Mouse (Mus musculus) right cerebral cortex, adult 2 months (tissue): ENCODE data around the gene Hipk2.

Experiments
- DNase-seq, 2 experiments: peaks; one replicate each; pipeline ENCODE4 v3.0.0; 2021 to 2022; ENCODE audit warnings: low spot score in 2 of 2

Hipk2 gene

DNA sequence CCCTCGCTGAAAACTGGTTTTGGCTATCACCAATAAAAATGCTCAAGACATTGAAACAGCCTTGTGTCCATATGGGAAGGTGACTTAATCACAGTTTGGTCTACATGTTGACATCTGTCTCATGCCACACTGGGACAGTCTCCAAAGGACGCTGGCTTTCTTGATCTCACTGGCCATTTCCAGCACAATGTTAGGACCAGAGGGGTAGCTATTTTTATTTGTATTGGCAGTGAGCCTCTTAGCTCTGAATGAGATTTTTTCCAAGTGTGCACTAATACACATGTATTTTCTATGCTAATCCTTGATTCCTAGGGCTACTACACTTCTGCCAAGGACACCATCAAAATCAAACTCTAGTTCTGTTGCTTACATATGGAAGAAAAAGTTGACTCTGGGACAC, 120.8 kb downstream of the Hipk2 start:
- DNase-seq, result no peak

DNA sequence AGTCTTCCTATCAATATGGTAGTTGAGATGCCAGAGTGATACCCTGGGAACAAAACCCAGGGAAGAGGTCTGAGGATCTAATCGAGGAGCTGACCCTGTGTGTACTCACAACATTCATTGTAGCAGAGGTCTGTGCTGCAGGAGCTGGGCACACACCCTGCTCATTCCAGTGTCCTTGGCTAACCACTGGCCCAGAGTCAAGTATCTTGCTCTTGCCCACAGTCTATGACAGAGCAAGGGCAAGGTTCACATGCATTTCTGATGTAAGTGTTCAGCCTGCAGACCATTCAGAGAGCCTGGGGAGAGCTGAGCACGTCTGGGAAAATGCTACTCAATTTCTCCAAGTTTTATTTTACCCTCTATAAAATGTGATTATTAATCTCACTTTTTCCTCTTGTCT, 122.2 kb downstream of the Hipk2 start:
- no peak for DNase-seq

DNA sequence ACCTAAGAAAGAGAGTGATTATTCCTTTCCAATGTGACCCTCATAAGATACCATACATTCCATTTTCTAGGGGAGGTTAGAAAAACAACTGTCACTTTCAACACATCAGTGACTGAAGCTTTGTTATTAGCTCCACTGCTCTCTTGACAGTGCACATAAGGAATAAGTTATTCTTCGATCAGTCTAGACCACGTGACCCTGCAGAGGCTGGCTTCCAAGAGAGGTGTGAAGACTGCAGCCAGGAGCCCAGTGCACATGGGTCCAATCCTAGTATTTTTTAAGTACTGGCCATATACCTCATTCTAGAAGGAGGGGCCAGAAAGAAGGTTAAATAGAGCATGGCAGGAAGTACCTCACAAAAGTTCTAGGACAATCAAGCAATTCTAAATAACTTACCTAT, 122.9 kb downstream of the Hipk2 start:
- no peak for DNase-seq

DNA sequence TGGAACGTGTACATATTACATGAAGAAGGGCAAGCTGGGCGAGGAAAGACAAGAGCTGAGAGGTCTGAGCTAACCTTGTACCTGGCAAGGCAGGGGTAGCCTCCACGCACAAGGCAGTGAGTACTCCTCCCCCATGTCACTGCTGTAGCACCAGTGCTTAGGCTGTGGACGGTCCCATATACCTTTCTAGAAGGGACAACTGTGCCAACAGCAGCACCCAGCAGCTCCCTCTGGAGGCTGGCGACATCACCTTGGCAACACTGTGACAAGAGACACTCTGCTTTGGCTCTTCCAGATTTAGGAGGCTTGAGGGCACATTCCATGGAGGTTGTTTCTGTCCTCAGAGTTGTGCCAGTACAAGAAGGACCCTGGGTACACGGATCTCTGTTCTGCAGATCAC, 123.5 kb downstream of the Hipk2 start:
- no peak for DNase-seq

DNA sequence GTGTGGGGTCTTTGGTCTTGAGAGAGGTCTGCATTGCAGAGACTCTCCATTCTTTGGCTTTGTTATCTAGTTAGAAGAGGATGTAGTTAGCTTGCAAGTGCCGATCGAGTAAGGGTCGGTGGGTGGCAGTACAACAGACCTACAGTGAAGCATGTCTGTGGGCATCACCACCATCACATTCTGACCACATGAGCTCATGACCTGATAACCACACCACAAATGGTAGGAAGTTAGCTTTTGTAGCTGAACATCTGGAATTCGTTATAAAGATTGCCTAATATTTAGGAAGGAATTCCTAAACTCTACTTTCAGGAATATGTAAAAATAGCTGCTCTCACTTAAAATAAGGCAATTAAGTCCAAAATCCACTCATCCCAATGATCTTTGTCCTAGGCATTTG, 127.9 kb downstream of the Hipk2 start:
- DNase-seq, result no peak

DNA sequence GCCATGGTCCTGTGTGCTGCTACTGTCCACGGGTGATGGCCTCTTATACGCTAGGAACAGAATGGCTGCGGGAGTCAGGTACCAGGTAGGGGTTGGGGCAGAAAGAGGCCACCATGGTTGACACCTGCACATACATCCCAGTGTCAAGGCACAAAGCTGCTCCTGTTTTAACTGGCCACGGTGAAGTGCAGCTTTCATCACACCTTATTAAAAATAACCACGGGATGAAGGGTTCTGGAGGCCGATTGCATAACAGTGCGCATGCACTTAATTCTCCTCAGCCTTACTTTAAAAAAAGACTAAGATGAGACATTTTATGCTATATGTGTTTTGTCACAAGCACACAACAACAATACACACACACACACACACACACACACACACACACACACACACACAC, 132.6 kb downstream of the Hipk2 start:
- no peak for DNase-seq

DNA sequence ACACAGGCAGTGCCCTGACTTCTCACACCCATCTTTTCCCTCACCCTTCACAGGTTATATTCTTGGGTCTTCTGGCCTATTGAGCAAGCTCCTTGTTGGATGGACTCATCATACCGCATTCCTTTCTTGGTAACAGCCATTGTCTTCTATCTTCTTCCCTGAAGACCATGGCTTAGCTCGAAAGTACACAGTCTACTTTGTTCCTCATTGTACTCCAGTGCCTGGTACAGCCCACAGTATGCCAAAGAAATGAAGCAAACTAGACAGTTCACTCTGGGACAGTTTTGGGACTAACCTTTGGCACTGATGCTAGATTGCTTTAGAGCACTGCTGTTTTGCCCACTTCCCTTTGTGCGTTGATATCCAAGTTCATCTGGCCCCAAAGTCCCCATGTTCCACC, 133.5 kb downstream of the Hipk2 start:
- DNase-seq, result no peak

DNA sequence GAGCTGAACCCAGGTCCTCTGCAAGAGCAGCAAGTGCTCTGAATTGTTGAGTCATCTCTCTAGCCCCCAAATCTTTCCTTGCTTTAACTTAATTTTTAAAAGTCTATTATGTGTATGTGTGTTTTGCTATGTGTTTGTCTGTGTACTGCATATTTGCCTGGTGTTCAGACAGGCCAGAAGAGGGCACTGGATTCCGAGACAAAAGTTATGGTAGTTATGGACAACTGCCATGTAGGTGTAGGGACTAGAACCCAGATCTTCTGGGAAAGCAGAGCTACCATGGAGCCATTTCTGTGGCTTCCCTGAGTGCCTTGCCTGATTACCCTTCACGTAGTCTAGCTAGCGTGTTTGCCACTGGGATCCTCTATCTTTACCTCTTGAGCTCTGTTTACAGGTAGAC, 134.9 kb downstream of the Hipk2 start:
- DNase-seq, result no peak

DNA sequence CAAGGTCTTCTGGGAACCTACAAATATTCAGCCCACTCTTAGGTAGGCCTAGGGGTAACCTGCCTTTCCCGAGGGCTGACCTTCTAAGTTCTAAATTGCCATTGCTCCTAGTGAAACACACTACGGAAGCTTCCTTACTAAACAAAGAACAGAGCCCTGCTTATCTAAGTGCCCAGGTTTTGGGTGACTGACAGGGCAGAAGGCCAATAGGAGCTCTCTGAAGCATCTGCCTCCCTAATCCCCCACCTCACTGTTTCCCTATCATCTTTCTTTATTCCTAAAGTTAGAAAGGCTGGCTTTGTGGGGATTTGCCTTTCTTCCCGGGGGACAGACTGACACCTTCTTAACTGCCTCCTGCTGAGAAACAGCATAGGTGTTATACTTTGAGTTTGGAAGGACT, 136.7 kb downstream of the Hipk2 start:
- DNase-seq, result no peak

DNA sequence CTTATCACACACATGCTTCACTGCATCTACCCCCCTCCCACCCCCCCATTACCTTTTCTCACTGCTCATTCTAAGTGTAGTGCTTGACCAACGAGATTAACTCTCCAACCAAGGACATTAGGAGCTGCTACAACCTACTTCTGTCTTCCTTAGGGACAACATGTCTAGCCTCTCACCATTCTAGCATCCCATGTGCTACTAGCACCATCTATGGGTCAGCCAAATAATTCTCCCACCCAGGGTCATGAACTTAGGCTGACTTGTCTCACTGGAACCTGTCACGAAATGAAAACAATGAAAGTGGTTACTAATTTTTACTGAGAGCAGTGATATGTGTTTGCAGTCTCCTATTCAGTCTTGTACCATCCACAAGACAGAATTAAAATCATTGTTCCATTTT, 138.2 kb downstream of the Hipk2 start:
- DNase-seq, result no peak

DNA sequence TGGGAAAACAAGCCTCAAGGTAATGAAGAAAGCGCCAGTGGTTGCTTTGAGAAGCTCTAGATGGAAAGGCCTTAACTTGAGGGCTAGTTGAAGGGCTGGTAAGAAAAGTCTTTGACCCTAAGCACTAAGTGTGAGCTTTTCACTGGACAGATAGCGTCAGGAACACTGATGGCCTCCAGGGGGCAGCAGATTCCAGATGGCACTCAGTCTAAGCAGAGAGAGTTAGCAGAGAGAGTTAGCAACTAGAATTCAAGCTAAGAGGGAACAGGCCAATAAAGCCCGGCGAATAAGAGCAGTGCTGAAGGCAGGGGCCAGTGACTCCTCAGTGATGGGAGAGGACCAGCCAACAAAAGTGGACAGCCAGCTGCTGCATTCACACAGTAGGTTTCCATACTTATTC, 139.7 kb downstream of the Hipk2 start:
- peak; percentile 88 for DNase-seq

DNA sequence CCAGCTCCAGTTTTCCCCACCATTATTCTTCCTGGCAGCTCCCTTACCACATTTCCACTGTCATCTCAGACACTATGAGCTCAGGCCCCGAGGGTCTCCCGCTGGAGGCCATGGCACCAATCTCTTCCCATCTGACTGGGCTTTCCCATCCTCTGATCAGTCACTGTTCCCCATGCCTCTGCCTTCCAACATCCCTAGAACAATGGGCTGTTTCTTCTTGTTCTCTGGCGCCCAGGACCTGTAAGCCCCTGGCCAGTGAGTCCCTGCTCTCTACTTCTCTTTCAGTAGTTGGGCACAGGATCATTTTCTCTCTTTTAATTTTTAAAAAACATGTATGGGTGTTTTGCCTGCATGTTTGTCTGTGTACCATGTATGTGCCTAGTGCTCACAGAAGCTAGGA, 143.3 kb downstream of the Hipk2 start:
- no peak for DNase-seq

DNA sequence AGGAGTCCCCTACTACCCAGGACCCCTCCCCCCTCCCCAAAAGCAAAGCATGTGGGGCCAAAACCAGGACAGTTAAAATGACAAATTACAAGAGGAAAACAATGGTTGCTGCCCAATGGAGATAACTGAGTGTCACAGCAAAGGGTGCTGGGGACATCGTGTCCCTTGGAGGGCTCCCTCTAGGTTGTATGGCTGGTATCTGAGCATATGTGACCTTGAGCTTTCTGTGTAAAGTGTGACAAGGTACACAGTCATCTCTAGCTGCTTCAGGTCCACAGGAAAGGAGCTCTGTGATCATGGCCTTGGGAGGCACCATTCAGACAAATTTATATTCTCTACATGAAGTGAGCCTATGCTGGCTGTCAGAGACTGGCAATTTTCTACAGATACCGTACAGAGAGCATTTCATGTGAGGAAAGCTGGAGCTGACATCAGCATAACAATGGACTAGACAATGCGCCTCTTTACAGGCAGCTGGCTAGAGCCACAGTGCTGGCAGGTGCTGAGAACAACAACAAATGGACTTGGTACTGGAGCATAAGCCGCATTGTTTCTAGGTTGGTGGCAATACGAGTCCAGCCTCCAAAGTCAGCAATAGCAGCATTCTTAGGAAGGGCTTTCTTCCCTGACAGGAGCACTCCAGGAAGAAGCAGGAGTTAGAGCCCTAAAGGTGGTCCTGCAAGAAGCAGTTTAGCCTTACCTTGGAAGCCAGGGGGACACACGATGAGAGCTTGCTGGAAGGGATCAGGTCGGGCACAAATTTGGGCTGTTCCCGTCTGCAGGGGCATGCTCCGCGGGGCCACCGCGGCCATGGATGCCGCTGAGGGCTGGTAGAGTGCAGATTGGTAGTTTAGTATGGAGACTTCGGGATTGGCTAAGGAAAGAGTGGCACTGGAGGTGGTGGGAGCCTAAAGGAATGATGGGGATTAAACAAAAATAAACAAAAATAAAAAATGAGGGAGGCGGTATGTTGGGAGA, 145.5 kb downstream of the Hipk2 start:
- no peak for DNase-seq

DNA sequence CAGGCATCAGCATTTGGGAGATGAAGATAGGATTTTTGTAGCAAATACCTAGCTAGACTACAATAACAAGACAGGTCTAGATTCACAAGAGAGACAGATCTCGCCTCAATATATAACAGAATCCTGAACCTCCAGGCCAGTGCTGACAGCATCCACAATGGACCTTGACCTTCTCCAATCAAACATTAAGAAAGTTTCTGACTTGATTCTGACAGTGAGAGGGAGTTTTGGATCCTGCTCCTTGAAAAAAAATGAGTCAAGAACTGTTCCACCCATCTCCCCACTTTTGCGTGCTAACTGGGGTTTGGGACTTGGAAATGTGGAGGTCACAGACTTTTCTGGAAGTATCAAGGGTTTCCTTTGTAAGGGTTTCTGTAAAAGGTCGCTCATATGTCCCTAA, 150.4 kb downstream of the Hipk2 start:
- DNase-seq, result no peak

DNA sequence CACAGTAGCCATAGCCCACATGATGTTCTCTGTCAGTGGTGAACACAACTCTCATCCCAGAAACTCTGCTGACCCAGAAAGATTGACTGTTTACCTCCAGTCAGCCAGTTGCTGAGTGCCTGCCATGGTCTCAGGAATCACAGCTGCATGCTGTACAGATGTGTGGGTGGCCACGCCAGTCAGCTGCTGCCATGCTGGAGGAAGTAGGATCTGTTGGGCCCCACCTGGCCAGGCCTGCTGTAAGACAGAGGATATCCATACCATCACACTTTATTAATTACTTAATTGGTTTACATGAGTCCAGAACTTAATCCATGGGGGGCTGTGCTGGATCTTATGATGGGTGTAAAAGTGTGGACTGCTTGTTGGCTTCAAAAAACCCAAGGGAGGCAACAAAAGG, 154.6 kb downstream of the Hipk2 start:
- no peak for DNase-seq

DNA sequence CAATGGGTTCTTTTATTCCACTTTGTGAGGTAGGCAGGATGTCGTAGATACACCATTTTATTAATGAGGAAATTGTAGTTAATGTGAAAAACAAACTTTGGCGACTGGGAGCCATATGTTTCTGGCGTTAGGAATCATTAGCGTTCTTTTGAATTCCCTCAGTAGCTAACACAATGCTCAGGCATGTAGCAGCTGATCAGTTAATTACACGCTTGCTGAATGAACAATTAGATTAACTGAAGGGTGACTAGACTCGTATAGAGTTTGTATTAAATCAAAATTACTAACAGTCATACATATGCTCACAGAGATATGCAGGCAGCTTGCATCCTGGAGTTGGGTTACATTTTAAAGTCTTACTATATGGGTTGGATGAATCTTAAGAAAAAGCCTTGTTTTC, 156.7 kb downstream of the Hipk2 start:
- no peak for DNase-seq

DNA sequence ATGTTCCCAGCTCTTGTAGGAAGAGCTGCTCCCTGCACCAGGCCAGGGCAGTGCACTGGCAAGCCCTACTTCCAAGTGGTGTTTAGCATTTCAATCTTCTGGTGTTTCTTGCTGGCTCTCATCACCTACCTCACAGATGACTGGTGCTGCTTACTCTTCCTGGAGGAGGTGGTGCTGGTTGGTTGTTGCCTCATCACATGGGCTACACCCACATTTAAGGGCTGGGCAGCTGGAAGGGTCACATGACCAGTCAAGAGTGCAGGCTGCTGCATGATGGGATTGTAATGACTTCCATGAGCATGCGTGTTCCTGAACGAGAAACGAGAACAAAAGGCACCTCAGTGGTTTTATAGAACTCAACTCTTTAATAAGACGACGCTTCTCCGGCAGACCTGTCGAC, 157.3 kb downstream of the Hipk2 start:
- DNase-seq, result no peak

DNA sequence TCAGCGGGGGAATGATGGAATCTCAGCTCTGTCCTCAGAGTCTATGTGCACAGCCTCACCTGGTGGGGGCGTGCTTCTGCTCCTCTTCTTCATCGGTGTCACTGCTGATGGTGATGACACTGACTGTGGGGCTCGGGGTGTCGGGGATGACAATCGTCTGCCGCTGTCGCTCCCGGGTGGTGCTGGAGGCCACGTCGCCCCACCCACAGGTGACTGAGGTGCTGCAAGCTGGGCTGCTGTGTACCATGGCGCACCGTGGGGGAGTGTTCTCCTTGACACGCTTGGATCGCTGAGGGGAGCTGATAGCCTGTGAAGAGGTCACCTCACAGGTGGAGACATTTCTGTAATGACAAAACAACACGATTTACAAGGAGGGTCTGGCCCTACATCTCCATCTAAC, 160.1 kb downstream of the Hipk2 start:
- DNase-seq, result no peak

DNA sequence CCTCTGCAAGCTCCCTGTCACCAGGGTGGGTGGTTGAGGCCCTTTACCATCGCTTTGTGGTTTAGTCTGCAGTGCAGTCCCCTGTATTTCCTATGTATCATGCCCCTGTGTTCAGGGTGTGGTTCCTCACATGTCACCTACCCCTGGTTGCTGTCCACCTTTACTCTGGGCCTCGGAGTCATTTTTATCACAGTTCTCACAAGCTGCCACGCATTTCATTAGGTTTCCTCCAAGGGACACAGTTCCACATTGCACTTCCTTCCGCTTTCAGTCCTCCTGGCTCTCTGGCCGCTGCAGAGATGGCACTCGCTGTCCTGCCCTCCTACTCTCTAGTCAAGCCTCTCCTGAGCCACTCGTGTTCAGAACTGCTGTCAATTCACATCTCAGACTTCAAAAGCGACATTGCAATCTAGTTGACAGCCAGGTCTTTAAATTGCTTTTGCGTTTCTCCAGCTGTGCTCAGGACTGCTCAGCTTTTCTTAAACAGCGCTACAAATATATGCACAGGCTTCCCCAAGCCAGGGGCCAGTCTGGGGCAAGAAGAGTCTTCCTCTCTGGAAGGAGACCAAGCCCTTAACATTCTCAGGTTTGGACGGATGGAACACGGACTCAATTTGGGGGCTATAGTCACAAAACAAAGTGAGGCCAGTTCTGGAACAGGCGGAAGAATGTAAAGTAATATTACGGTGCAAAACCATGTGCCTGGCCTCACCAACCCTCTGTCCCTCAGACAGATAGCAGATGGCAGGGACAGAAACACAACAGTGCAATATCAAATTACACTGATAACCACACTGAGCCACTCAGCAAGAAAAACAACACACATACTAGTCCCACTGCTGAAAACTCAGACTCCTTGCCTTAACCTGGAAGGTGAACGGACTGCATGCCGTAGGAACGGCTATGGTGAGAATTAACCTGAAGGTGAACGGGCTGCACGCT, 161.7 kb downstream of the Hipk2 start:
- no peak for DNase-seq

DNA sequence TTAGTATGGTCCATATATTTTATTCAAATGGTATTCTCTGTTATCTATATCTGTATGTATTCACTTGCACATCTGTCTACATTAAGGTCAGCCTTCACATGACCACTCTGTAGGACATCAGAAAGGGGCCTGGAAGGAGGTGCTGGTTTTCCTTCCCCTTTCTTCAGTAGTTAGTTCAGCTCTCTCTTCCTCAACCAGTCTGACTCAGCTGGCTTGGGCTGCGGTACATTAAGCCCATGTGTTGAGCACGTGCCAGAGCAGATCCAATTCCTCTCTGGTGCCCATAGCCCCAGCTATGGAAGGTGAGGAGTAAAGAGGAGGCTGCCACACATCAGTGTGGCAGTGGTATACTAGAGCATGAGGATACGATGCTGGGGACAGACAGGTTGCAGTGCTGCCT, 165.5 kb downstream of the Hipk2 start:
- no peak for DNase-seq

DNA sequence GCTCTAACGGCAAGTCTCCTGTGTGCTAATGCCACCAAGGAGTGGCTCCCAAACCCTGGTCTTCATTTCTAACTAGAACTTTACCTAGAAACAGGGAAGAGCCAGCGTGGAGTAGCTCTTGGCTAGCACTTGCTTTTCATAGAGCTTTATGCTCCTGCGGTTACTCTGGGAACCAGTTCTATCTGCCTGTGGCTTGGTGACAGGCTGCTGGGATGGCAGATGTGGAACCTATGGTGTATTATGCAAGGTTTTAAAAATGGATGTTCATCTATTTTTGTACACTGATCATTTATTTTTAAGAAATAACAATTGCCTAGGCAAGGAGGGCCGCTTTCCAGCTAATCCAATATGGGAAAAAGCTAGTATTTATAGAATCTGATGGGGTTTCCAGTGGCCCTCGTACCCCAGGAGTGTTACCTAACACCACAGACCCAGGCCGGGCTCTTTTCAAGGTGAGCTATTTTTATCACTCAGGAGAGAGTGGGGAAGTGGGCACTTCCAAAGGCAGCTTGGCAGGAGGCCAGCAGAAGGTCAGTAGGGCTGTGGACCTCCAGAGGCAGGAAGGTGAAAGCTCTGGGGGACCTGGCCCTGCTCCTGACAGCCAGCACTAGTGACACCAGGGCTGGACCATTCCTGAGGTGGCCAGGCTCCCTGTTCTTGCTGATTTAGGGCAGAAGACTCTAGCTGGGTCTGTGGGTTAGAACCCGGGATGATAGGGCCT, 171.5 kb downstream of the Hipk2 start:
- no peak for DNase-seq

DNA sequence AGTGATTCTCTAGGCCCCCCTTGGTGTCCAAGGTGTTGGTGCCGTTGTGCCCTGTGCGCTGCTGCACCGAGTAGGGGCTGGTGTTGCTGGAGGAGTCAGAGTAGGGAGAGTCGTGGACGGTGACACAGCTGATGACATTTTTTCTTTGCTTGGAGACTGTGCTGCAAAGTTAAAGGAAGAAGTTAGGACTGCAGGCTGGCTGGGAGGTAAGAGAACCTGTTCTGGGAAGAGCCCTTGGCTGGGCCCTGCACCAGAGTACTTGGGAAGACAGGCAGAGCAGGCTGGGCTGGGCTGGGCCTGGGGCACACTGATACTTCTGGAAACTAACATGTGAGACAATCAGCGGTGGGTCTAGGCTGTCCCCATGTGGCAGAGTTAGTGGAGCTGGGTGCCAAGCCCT, 172.4 kb downstream of the Hipk2 start:
- no peak for DNase-seq
